Mouse (Mus musculus) monocyte, adult 59 days (primary cell): ENCODE results near the gene 4930426L09Rik. TPM values are rescaled to one million over a fixed set of nuclear protein-coding genes. Genes with fewer than 3 reads are reported as not detected.

Source experiments
- total RNA-seq, 2 experiments: library from RNA; stranded (reverse); gene quantifications; one replicate each; pipeline ENCODE4 v1.2.4; 2023

Gene 4930426L09Rik
- 1 to 10 TPM; 2.7 to 2.8 TPM for total RNA-seq

GRCm38 (mm10) chr2:18998054-18998478 lies at the start of gene 4930426L09Rik, which contains the start of gene Pip4k2a:
4930426L09Rik (plus strand) TSS chr2:18998343.
Pip4k2a (minus strand) TSS chr2:18998126.

Other genes starting within 250 kb of the 4930426L09Rik start
- 100 to 1,000 TPM; 276 to 289 TPM for gene Pip4k2a, start 217 bp upstream of the 4930426L09Rik start, total RNA-seq
- gene Armc3, start 201.0 kb downstream of the 4930426L09Rik start, total RNA-seq = 1 to 10 TPM; 1.2 to 1.6 TPM